Mouse (Mus musculus) G1E-ER4 (cell line): ENCODE data around the gene Sfxn1. TPM values are rescaled to one million over a fixed set of nuclear protein-coding genes. Genes with fewer than 3 reads are reported as not detected.

Experiments used
- GATA1 ChIP-seq: IDR thresholded peaks from one replicate; pipeline ENCODE4 v1.8.0; 2012; ENCODE audit warnings: low read length, inconsistent platforms
- polyA plus RNA-seq: library from polyadenylated mRNA; stranded (reverse); fragments of >175 nt; gene quantifications from 2 replicates; pipeline ENCODE4 v1.2.3, GENCODE M21; 2012

Sfxn1 gene
- polyA plus RNA-seq, 1 experiment = 34.0 TPM

DNA sequence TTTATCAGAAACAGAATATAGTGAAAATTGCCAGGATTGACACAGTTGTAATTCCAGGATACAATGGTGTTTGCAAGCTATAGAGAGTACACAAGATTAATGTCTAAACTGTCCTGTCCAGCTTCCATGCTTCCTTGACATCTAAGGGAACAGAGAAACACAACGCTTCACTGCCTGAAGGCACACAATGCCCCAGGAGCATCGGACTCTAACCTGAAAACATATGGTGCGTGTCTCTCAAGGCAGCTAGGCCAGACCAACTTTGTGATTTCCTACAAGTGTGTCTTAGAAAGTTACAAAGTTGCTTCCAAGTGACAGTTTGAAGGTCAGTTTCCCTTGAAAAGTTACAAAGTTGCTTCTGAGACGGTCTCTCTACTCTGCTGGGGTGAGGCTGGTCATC, 25.6 kb downstream of the Sfxn1 start:
- no peak for TF ChIP-seq GATA1

DNA sequence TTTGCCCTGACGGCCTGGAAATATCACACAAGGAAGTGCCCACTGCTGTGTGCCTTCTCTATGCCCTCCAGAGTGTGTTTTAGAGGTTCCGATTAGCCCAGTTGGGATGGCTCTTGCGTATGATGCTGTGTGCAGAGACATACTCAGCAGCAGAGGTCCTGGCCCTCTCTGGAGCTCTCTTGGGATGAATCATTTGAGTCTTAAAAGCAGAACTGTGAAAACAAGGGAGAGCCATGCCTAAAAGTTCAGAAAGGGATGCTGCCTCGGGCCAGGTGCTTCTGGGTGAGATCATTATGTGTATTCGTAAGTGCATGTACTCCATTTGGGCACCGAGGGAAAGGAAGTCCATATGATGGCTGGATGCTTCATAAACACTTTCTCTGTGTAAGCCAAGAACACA, 26.1 kb downstream of the Sfxn1 start:
- no peak for TF ChIP-seq GATA1

DNA sequence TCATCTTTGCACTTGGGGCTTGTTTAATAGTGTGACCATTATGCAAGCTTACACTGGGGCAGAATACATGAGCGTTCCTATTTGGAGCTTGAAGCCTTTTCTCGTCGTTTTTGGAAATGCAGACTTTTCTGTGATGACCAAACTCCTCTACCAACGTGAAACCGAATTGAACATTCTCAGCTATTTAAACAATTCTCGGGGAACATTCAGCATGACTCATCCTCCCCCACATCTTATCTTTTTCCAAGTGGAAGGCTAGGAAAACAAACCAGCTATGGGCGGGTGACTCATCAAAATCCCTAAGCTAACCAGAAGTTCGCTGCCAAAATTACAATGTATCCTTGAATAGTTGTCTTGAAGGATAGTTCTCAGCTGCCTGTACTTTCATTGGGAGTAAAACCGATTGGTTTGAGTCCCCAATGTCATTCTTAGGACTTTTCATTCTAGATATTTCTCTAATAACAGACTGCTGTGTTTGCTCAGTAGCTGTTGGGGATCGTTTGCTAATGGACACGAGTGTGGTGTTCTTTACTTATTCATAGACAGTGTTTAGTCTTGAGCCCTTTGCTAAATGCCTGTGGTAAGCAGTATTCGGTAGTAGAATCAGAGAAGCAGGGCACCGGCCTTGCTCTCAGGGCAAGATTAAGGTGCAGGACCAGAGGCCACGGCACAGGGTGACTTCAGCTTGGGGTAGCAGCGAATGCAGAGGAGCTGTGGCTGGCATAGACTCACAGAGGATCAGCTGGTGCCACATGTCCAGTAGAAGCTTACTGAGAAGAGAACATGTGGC, 29.6 kb downstream of the Sfxn1 start:
- no peak for TF ChIP-seq GATA1

DNA sequence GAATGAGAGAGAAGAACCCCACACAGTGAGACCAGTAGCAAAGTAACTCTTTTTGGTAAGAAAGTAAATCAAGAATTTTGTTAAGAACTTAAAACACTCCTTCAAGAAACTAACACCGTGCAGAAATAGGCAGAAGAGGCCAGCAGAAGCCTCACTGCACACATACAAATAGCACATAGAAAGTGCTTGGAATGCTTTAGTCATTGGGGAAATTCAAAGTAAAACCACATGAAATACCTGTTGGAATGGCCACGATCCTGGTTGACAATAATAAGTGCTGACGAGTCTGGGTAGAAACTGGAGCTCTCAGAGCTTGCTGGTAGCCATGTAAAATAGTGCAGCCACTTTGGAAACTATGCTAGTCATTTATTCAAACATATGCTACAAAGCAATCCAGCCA, 30.4 kb downstream of the Sfxn1 start:
- no peak for TF ChIP-seq GATA1

DNA sequence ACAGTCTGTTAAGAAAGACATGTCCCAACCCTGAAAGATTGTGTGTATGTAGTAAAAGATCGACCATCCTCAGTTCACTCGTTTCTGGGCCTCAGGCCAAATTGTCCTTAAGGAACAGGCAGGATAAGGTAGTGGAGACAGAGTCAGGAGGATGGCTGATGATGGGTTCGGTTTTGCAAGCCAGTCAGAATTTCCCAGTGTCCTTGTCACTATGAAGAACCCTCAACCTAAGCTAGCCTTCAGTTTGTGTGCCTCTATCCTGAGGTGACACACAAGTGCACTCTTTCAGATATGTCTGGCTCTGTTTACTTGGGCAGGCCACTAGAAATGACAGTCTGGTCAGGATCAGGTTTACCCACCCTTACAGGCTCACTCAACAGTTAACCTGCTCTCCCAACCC, 31.6 kb downstream of the Sfxn1 start:
- TF ChIP-seq GATA1 = no peak

DNA sequence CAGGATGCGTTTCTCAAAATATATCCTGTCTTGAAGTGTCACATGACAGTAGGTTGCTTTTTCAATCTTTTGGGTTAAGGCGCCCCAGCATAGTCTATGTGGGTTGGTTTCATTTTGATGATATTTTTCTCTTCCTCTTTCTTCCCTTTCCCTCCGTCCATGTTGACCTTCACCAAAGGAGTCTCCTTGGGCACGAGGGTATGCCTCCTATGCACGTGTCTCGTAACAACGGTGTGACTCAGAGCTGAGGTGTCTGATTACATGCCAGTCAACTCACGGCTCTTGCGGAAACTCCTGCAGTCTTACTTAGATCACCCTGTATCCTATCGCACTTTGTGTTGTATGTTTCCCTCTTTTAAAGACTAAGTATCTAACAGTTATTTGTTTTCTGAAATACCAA, 32.2 kb downstream of the Sfxn1 start:
- TF ChIP-seq GATA1 = no peak

DNA sequence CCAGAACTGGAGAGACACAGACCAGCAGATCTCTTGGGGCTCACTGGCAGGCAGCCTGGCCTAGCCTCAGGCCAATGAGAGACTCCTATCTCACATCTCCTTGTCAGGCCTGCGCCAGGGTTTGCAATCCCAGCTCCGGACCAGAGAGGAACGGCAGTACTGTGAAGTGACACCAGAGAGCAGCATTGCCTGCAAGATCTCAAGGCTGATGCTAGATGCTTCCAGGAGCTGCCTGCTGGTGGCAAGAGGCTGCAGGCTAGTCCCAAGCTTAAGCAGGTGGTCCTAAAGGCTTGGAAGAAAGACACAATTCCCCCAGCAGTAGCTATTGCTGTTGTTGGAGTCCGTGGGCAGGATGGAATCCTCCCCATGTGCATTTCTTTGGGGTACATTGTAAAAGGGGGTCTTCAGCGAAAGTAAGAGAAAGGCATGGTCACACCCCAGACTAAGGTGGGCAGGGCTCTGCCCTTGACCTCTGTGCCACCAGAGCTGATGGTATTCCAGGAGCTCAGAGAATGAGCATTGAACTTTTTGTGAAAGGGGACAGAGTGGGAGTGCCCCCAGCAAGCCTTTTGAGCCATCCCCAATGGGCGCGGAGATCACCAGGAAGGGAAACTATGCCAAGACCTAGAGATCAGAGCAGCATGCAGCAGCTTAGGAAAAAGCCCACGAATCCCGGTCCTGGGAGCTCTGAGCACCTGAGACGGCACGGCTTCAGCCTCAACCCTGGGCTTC, 42.3 kb downstream of the Sfxn1 start:
- TF ChIP-seq GATA1 = no peak

DNA sequence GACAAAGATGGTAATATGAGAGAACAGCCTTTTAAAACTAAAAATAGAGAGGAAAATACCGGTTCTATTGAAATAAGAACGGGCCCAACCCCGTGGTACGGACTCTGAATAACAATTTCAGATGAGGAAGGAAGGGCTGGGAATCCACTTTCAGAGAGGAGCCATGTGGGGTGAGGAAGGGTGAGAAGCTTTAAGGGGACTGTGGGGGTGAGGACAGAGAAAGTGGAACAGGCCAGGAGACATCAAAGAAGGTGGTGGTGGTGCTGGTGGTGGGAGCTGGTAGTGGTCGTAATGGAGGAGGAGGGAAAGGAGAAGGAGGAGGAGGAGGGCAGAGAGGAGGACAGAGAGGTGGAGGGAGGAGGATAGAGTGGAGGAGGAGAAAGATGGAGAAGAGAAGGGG, 43.3 kb downstream of the Sfxn1 start:
- TF ChIP-seq GATA1 = no peak

DNA sequence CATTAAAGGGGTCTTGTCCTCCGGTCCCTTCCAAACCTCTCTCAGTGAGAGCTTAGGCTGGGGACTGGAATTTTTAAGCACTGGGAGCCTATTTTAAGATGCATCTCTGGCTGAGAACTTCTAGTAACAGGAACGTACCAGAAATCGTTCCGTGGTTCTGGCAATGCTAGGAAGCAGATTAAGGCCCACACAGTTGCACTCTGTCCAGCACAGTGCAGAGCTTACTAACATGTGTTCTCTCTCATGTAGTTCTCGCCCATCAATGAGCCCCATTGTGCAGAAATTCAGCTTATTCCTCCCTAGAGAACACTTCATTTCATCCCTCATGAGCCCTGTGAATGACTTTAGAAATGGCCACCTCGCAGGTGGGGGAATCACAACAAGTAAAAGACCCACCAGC, 44.1 kb downstream of the Sfxn1 start:
- no peak for TF ChIP-seq GATA1

DNA sequence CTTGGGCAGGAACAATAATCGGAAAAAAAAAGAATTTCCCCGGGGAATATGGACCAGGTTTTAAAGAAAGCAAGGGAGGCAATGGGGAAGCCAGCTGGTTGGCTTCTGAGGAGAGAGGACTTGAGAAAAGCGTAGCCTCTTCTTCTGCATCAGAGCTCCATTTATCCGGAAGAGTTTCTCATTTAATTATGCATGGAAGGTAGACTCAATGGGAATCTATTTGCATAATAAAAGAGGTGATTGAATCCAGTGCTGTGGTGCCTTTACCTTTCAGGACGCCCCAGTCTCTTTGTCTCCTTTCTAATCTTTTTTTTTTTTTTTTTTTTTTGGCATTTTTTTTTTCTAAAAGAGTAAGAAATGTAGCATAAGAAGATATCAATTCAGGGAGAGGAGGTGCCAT, 46.7 kb downstream of the Sfxn1 start:
- no peak for TF ChIP-seq GATA1

DNA sequence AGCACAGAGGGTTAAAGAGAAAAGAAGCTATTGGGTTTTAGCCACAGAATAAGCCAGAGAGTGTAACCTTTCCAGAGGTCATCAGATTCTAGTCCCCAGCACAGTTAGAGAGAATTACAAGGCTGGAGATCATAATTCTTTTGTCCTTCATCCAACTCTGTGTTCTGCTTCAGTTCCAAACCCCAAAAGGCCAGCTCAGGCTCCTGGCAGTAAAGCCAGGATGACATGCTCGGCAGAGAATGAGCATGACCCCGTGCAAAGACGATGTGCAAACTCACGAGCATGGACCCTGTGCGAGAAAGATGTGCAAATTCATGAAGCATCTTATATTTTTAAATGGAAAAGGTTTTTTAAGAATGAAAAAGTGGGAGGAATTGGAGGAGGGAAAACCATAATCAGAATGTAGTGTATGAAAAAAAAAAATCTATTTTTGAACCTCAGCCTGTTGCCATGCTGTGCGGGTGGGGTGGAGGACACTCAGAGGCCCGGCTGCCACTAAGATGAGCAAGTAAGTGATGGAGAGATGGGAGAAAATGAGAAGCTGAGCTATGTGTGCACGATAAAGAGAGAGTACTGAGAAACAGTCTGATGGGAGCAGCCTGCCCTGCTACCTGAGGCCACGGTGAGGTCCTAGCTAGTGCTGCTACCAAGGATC, 66.2 kb downstream of the Sfxn1 start:
- no peak for TF ChIP-seq GATA1

DNA sequence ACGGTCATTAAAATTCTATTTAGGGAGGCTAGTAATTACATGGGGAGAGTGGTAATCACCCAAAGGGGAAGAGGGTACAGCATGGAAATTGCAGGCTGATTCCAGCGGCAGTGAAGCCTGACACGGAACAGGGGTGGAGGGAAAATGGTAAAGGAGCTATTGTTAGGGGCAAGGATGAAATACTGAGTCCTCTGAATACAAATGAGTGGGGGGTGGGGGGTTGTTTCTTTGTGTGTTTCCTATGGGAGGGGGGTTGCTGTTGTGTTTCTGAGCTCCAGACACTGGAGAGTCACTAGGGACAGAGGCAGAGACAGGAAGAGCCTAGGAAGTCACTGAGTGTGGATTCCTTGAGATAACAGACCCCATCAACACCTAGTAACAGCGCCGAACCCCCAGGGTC, 72.1 kb downstream of the Sfxn1 start:
- TF ChIP-seq GATA1 = no peak

DNA sequence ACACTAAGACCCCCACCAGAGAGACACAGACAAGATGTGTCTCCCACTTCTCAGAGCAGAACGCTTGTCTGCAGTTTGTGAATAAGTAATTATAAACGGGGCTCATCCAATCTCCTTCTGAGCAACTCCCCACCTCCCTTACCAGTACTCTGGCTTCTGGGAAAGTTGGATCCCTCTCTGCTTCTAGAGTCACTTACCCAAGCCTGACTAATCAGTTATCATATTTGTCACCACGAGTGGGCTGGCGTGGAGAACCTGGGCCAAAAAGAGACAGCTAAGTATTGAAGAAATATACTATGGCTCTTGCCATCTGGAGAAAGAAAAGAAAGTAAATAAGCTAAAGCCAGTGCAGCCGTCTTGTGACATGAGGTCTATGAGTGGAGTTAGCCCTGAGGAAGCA, 73.0 kb downstream of the Sfxn1 start:
- TF ChIP-seq GATA1 = no peak

DNA sequence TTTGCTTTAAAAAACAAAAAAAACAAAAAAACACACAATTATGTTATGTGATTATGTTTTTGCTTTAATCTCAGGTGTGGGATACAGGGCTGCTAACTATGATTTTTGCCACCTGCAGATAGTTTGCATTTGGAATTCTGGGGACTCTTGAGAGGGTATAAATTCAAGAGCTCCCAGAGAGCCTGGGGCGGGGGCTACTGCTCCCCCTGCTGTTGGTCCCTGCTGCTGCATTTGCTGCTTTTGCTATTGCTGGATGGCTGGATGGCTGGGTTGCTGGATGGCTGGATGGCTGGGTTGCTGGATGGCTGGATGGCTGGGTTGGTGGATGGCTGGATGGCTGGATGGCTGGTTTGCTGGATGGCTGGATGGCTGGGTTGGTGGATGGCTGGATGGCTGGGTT, 75.7 kb downstream of the Sfxn1 start:
- no peak for TF ChIP-seq GATA1

DNA sequence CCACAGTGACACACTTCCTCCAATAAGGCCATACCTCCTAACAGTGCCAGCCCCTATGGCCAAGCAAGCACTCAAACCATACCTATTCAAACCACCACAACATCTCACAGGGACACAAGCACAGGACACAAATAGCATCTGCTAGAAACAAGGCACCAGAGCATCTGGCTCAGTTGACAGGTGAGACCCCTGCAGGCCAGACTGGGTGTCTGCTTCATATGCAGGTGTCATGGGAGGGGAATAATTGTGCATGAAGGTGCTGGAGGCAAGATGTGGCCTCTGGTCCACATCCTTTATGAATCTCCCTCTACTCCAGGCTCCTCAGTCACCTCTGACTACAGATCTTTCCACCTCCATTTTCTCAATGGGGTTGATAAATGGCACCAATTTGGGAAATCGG, 80.8 kb downstream of the Sfxn1 start:
- no peak for TF ChIP-seq GATA1

DNA sequence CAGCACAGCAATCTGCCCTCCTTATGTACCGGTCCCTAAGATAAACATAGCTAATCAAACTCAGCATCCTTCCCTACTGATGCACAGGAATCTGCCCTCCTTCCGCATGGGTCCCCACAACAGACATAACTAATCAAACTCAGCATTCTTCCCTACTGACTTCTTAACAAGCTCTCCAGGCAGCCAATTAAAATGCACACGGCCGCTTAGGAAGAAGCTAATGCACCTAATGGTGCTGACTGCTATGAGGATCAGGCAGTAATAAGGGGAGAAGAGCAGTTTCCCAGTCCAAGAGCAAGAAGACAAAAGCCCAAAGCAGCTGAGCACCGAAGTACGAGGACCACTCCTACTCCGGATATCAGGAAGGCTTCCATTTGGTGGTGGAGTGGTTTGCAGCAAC, 81.2 kb downstream of the Sfxn1 start:
- no peak for TF ChIP-seq GATA1
